28 mouse cellular contexts compared by ENCODE assay signal in genomic region chr19:36940064-36940463, GRCm38 (mm10). TPM values are rescaled to one million over a fixed set of nuclear protein-coding genes. Genes with fewer than 3 reads are reported as not detected.
A peak's percentile ranks its signal among the peaks of the same experiment; 100 is the strongest.
DNase-seq lines count a peak whose midpoint lies in the region; ATAC-seq and TF ChIP-seq lines count a peak whose summit lies in the region.
"Had no signal": no experiment of that assay in that cellular context is flagged by ENCODE, and none has a peak within 500 bp of the region (broad histone marks: within the 10 kb centered on the region; RNA-seq: fewer than 3 reads in every experiment).

No protein-coding gene starts in this region.

- intact Hi-C loops in gastrocnemius, postnatal 36 days (cut with DNase I) = no loop called here

- no peak overlapping the region for H3K9ac ChIP-seq in embryonic facial prominence, embryonic 11.5 days (replicated peaks; ENCODE audit: low read length)
- no peak overlapping the region for H3K9ac ChIP-seq in liver, embryonic 12.5 days
- no peak overlapping the region for H3K9ac ChIP-seq in stomach, postnatal 0 days (ENCODE audit: low read length)
- H3K9ac ChIP-seq: heart, embryonic 12.5 days; hindbrain, embryonic 13.5 days; limb, embryonic 12.5 days; liver, embryonic 15.5 days; lung, embryonic 15.5 days; neural tube, embryonic 15.5 days had no signal

- ATAC-seq in embryonic facial prominence, embryonic 11.5 days (replicated peaks; ENCODE audit: insufficient number of reproducible peaks, low FRiP score, low TSS enrichment, low read depth) = no peak
- peak; percentile 63; the same call in 1 of the 2 replicates for ATAC-seq in liver, embryonic 12.5 days
- peak; percentile 89 for ATAC-seq in megakaryocyte-erythroid progenitor cell, adult 5-6 weeks (replicated peaks; ENCODE audit: low FRiP score, low TSS enrichment, poor library complexity, severe bottlenecking)
- ATAC-seq in stomach, postnatal 0 days (ENCODE audit: low FRiP score, low TSS enrichment) = no peak
- ATAC-seq: activated CD4-positive, CD25-positive, alpha-beta regulatory T cell, adult 4 months; forebrain, embryonic 14.5 days; intestine, embryonic 16.5 days had no signal

- TF ChIP-seq CTCF in stomach, postnatal 0 days (IDR thresholded peaks at IDR 0.05; ENCODE audit: low read depth) = no peak

- no peak for TF ChIP-seq EP300 in stomach, postnatal 0 days (optimal IDR thresholded peaks at IDR 0.05)

- no peaks in the 10 kb centered on the region for H3K9me3 ChIP-seq in embryonic facial prominence, embryonic 11.5 days (replicated peaks; ENCODE audit: control insufficient read depth, low read length)
- H3K9me3 ChIP-seq in embryonic facial prominence, embryonic 10.5 days = no peaks in the 10 kb centered on the region
- no peaks in the 10 kb centered on the region for H3K9me3 ChIP-seq in liver, embryonic 12.5 days (replicated peaks)
- no peaks in the 10 kb centered on the region for H3K9me3 ChIP-seq in stomach, postnatal 0 days (ENCODE audit: control insufficient read depth, low read length)
- H3K9me3 ChIP-seq: heart, embryonic 12.5 days; hindbrain, embryonic 13.5 days; limb, embryonic 12.5 days; liver, embryonic 15.5 days; lung, embryonic 15.5 days; neural tube, embryonic 15.5 days had no signal

- H3K4me2 ChIP-seq in embryonic facial prominence, embryonic 11.5 days (ENCODE audit: low read depth, low read length) = no peak overlapping the region
- H3K4me2 ChIP-seq in liver, embryonic 12.5 days = no peak overlapping the region
- H3K4me2 ChIP-seq in stomach, postnatal 0 days (replicated peaks; ENCODE audit: low read depth) = no peak overlapping the region
- H3K4me2 ChIP-seq: heart, embryonic 12.5 days; hindbrain, embryonic 13.5 days; limb, embryonic 12.5 days; liver, embryonic 15.5 days; lung, embryonic 15.5 days; neural tube, embryonic 15.5 days had no signal

- H3K27ac ChIP-seq in embryonic facial prominence, embryonic 11.5 days (replicated peaks; ENCODE audit: low read depth, low read length) = no peak overlapping the region
- H3K27ac ChIP-seq in embryonic facial prominence, embryonic 10.5 days (replicated peaks) = no peak overlapping the region
- H3K27ac ChIP-seq in liver, embryonic 12.5 days = no peak overlapping the region
- H3K27ac ChIP-seq in stomach, postnatal 0 days (replicated peaks) = no peak overlapping the region
- H3K27ac ChIP-seq: heart, adult 2 months; hindbrain, embryonic 13.5 days; left cerebral cortex, adult 2 months; limb, embryonic 12.5 days; liver, embryonic 15.5 days; lung, embryonic 15.5 days; neural tube, embryonic 15.5 days had no signal

- H3K4me3 ChIP-seq in embryonic facial prominence, embryonic 11.5 days (ENCODE audit: low read depth, low read length) = no peak overlapping the region
- no peak overlapping the region for H3K4me3 ChIP-seq in embryonic facial prominence, embryonic 10.5 days
- H3K4me3 ChIP-seq in liver, embryonic 12.5 days = no peak overlapping the region
- no peak overlapping the region for H3K4me3 ChIP-seq in stomach, postnatal 0 days (ENCODE audit: low read depth, low read length)
- H3K4me3 ChIP-seq: heart, adult 2 months; heart, embryonic 12.5 days; hindbrain, embryonic 13.5 days; left cerebral cortex, adult 2 months; limb, embryonic 12.5 days; liver, embryonic 15.5 days; lung, embryonic 15.5 days; neural tube, embryonic 15.5 days had no signal

- peak; percentile 15 for DNase-seq in embryonic facial prominence, embryonic 11.5 days (ENCODE audit: low spot score)
- no peak for DNase-seq in embryonic facial prominence, embryonic 10.5 days (ENCODE audit: low spot score)
- DNase-seq in R1 (ENCODE audit: low read depth, low spot score) = peak; percentile 33
- no peak for DNase-seq in stomach, postnatal 0 days (ENCODE audit: low spot score)
- no peak for DNase-seq in gastrocnemius, postnatal 36 days
- DNase-seq: adrenal gland, adult 2 months; cerebellum, adult 11-12 months; cerebellum, adult 9-11 months; heart, adult 2 months; heart, postnatal 4 days; kidney, postnatal 14 days; lung, postnatal 4 days; midbrain, embryonic 14.5 days; spleen, adult 18-20 months; thymus, adult 18-20 months; thymus, postnatal 4 days had no signal

- no peaks in the 10 kb centered on the region for H3K36me3 ChIP-seq in embryonic facial prominence, embryonic 11.5 days (replicated peaks; ENCODE audit: control insufficient read depth, insufficient read depth, low read depth, low read length)
- peaks cover 19% of the 10 kb centered on the region for H3K36me3 ChIP-seq in embryonic facial prominence, embryonic 10.5 days (replicated peaks)
- peaks cover 25% of the 10 kb centered on the region for H3K36me3 ChIP-seq in liver, embryonic 12.5 days
- no peaks in the 10 kb centered on the region for H3K36me3 ChIP-seq in stomach, postnatal 0 days (ENCODE audit: control insufficient read depth, insufficient read depth, low read length)
- H3K36me3 ChIP-seq: hindbrain, embryonic 13.5 days; lung, embryonic 15.5 days; neural tube, embryonic 15.5 days had no signal

- H3K27me3 ChIP-seq in embryonic facial prominence, embryonic 11.5 days (ENCODE audit: control insufficient read depth, insufficient read depth, low read length) = no peaks in the 10 kb centered on the region
- H3K27me3 ChIP-seq in embryonic facial prominence, embryonic 10.5 days (replicated peaks; ENCODE audit: low read depth, poor library complexity, severe bottlenecking) = no peaks in the 10 kb centered on the region
- H3K27me3 ChIP-seq in liver, embryonic 12.5 days (replicated peaks) = no peaks in the 10 kb centered on the region
- no peaks in the 10 kb centered on the region for H3K27me3 ChIP-seq in stomach, postnatal 0 days (ENCODE audit: control insufficient read depth, insufficient read depth, low read length)
- H3K27me3 ChIP-seq: heart, embryonic 12.5 days; hindbrain, embryonic 13.5 days; limb, embryonic 12.5 days; liver, embryonic 15.5 days; lung, embryonic 15.5 days; neural tube, embryonic 15.5 days had no signal

- WGBS in embryonic facial prominence, embryonic 11.5 days = 90% methylated on average over 1 of the region's 1 CpGs
- WGBS in embryonic facial prominence, embryonic 10.5 days = 90% methylated on average over 1 of the region's 1 CpGs
- 35% methylated on average over 1 of the region's 1 CpGs for WGBS in liver, embryonic 12.5 days (ENCODE audit: insufficient replicate concordance)
- 91% methylated on average over 1 of the region's 1 CpGs for WGBS in stomach, postnatal 0 days

- no peaks in the 10 kb centered on the region for H3K4me1 ChIP-seq in embryonic facial prominence, embryonic 11.5 days (ENCODE audit: control insufficient read depth, insufficient read depth, low read length)
- no peaks in the 10 kb centered on the region for H3K4me1 ChIP-seq in embryonic facial prominence, embryonic 10.5 days
- peaks cover 42% of the 10 kb centered on the region for H3K4me1 ChIP-seq in liver, embryonic 12.5 days
- H3K4me1 ChIP-seq in stomach, postnatal 0 days (replicated peaks; ENCODE audit: control insufficient read depth, insufficient read depth) = no peaks in the 10 kb centered on the region
- H3K4me1 ChIP-seq: heart, embryonic 12.5 days; hindbrain, embryonic 13.5 days; limb, embryonic 12.5 days; neural tube, embryonic 15.5 days had no signal

RNA-seq across cellular contexts. Expression of gene Btaf1, which starts 14.2 kb away (rescaled TPM):
- polyA plus RNA-seq in embryonic facial prominence, embryonic 11.5 days (2014; fragmentation: Nextera tagmentation; extraction: Ambion mirVana) = 16.5 and 17.9 TPM in 2 replicates
- polyA plus RNA-seq in embryonic facial prominence, embryonic 10.5 days (2016; fragmentation: Nextera tagmentation; extraction: Ambion mirVana) = 16.6 and 20.3 TPM in 2 replicates
- polyA plus RNA-seq in liver, embryonic 12.5 days (2016; fragmentation: Nextera tagmentation; extraction: Ambion mirVana) = 23.0 and 24.8 TPM in 2 replicates
- total RNA-seq in megakaryocyte-erythroid progenitor cell, adult 5-6 weeks (2014; fragmentation: Nextera tagmentation) = 68.1 and 86.4 TPM in 2 replicates
- 131 and 145 TPM in 2 replicates for total RNA-seq in megakaryocyte-erythroid progenitor cell, adult 5-6 weeks (2017)
- 2.8 and 3.1 TPM in 2 replicates for polyA plus RNA-seq in stomach, postnatal 0 days (2015; fragmentation: Nextera tagmentation; extraction: Ambion mirVana)
- total RNA-seq in gastrocnemius, postnatal 36 days (2021) = 1 to 10 TPM; 7.3 to 7.9 TPM

RNA-seq across cellular contexts. Expression of gene Fgfbp3, which starts 20.6 kb away (rescaled TPM):
- 8.6 and 10.7 TPM in 2 replicates for polyA plus RNA-seq in embryonic facial prominence, embryonic 11.5 days (2014; fragmentation: Nextera tagmentation; extraction: Ambion mirVana)
- polyA plus RNA-seq in embryonic facial prominence, embryonic 10.5 days (2016; fragmentation: Nextera tagmentation; extraction: Ambion mirVana) = 9.1 and 11.7 TPM in 2 replicates
- 2.5 and 2.9 TPM in 2 replicates for polyA plus RNA-seq in liver, embryonic 12.5 days (2016; fragmentation: Nextera tagmentation; extraction: Ambion mirVana)
- 4.0 and 5.2 TPM in 2 replicates for total RNA-seq in megakaryocyte-erythroid progenitor cell, adult 5-6 weeks (2014; fragmentation: Nextera tagmentation)
- 6.0 and 10.6 TPM in 2 replicates for total RNA-seq in megakaryocyte-erythroid progenitor cell, adult 5-6 weeks (2017)
- 4.4 and 5.1 TPM in 2 replicates for polyA plus RNA-seq in stomach, postnatal 0 days (2015; fragmentation: Nextera tagmentation; extraction: Ambion mirVana)
- total RNA-seq in gastrocnemius, postnatal 36 days (2021) = 1 to 10 TPM; 1.2 TPM
- polyA plus RNA-seq: activated CD4-positive, CD25-positive, alpha-beta regulatory T cell, adult 4 months had no signal

Comparison
In these comparisons a context has a peak if more than half of its experiments do, and no peak if none do; other contexts are left out.
1. DNase-seq: peak in embryonic facial prominence, embryonic 11.5 days (single experiment) and R1 (single experiment); none in embryonic facial prominence, embryonic 10.5 days (single experiment), stomach, postnatal 0 days (single experiment) and gastrocnemius, postnatal 36 days (0 of 2).
2. ATAC-seq: peak in liver, embryonic 12.5 days (single experiment) and megakaryocyte-erythroid progenitor cell, adult 5-6 weeks (single experiment); none in embryonic facial prominence, embryonic 11.5 days (single experiment) and stomach, postnatal 0 days (single experiment).